Mouse (Mus musculus): ENCODE data around the gene Gm10024.

GRCm38 (mm10) chr10:77728280-77728679 is 17.0 kb downstream of the Gm10024 start:
- TF ChIP-seq CTCF (IDR thresholded peaks at IDR 0.05; ENCODE audit: control insufficient read depth, insufficient read depth, low read length) (no peak), POLR2A (IDR thresholded peaks at IDR 0.05; ENCODE audit: borderline replicate concordance, control insufficient read depth, low read depth, low read length) (no peak)
